Mouse (Mus musculus): ENCODE measurements around the gene Fut2.
A peak's percentile ranks its signal among the peaks of the same experiment; 100 is the strongest.

Gene Fut2

DNA sequence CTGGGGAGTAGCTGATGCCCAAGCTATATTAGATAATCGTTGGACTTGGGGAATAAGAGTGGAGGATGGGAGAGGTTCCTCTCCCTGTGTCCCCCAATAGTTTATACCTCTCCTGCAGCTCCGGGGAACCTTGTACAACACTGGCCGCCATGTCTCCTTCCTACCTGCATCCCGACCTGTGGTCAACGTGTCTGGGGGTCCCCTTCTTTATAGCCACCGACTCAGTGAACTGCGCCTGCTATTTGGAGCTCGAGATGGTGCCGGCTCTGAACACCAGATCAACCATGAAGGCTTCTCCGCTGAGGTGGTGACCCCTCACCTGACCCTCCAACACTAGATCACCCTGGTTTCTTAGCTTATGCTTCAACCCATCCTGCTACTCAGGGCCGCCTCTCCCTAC lies 36.1 kb upstream of the Fut2 start:
- DNase-seq = no peak

DNA sequence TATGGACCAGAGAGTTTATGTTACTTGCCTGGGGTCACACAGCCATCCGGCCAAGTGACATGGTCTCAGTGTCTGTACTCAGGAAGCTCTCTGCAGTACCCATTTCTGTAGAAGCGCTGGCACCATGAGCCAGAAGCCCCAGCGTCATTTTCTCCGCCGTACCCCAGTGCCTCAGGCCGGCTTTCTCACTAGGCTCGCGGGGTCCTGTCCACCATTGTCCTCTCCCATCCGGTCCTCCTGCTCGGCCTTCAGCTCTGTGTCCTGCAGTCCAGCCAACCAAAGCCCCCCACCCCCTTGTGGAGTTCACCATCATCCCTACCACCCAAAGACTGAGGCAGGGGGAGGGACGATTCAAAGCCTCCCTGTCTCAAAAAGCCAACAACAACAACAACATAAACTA lies 35.4 kb upstream of the Fut2 start:
- DNase-seq = no peak

- no peak for DNase-seq
These were observed 34.9 kb upstream of the Fut2 start for GRCm38 (mm10) chr7:45701072-45701471.

DNA sequence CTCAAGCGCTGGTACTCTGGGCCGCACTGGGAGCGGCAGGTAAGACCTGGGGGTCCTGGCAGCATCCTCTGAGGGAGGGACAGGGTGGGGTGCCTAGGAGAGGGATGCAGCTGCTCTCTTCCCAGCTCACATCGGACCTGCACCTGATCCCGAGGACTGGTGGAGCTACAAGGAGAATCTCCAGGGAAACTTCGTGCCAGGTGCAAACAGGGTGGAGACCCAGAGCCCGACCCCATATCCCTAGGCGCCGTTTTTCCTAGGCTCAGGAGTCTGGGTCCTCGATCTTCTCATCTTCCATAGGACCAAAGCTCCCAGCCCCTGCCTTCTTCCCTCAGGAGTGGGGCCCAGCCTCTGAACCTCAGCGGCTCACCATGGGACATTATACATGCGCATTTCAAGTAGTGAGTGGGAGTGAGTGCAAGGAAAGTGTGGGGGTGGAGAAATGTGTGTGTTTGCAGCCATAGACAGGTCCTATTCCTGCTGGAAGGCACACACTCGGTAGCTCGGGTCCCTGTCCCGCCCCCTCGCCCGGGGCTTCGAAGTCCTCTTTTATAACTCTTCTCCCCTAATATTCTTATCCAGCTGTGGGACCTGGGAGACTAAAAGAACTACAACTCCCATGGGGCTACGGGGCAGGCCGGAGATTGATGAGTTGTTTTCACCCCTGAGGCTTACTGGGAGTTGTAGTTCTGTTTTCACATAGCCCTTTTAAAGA lies 34.3 kb upstream of the Fut2 start:
- peak; percentile 64 for DNase-seq

GRCm38 (mm10) chr7:45699523-45700141 lies 33.4 kb upstream of the Fut2 start, which contains the start of gene Car11:
Gene Car11 (plus strand): TSS chr7:45699843.
- peak; percentile 59 for DNase-seq

GRCm38 (mm10) chr7:45697894-45698293 lies 31.7 kb upstream of the Fut2 start:
- no peak for DNase-seq

- DNase-seq = no peak
These were observed 28.9 kb upstream of the Fut2 start for GRCm38 (mm10) chr7:45695098-45695497.

- DNase-seq = no peak
These were observed 27.9 kb upstream of the Fut2 start, which contains the start of gene Sec1 for GRCm38 (mm10) chr7:45693921-45694591. Gene Sec1 (minus strand): TSS chr7:45694402.

- no peak for DNase-seq
These were observed 26.2 kb upstream of the Fut2 start for GRCm38 (mm10) chr7:45692364-45692763.

DNA sequence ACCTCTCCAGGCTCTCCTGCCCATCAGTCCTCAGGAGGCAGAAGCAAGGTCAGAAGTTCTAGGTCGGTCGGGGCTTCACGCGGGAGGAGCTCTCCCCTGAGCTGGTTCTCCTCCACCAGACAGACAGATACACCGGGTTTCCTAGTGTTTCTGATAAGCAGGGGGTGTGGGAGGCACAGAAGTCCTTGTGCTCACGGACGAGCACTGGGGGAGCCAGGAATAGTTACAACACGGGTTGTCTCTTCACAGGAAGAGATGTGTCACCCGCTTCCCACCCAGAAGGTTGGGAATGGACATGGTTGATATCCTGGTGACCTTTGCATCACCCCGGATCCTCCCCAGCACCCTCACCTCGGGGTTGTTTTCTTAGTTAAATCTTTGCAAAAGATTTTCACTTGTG lies 23.6 kb upstream of the Fut2 start:
- DNase-seq = no peak

GRCm38 (mm10) chr7:45689099-45689498 lies 22.9 kb upstream of the Fut2 start:
- no peak for DNase-seq

- DNase-seq = no peak
These were observed 20.6 kb upstream of the Fut2 start for GRCm38 (mm10) chr7:45686841-45687240.

DNA sequence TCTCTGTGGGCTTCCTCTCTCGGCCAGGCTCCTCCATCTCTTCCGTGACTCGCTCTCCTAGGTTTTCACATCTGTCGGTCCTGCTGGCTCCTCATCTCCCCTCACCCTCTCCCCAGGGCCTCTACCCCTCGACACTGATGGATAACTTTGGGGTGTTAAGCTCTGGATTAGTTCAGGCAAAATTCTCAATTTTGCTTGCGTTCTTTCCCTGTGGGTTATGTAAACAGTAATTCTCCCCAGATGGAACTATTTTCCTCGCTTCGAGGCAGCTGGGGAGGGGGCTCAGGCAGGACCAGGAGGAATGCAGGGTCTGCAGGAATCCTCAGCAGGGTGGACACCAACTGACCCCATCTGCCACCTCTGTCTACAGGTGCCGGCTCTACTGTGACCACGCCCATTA lies 19.6 kb upstream of the Fut2 start:
- DNase-seq = no peak

DNA sequence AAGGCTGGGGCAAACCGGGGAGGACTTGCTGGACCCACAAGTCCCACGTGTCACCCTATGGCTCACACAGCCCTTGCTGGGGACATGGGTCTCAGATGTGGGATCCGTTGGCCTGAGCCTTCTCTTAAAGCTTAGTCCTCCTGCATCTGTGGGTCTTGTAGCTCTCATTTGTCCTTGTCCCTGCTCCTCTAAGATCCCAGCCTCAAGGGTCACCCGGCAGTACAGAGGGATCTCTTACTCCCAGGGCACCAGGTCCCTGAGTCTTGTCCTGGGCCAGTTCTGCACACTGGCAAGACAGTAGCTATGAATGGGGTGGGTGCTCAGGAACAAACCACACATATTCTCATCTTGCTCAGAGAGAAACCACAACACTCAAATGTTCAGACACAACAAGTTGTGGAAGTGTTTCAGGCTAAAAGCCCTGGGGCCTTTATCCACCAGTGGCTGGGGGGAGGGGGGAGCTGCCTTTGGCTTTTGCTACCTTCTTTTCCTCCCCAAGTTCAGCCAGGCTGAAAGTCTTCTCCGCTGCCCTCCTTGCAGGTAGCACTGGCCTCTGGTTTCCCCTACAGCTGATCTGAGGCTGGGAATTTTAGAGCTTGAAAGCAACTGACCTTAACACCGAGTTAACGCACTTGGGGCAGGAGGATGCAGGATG lies 17.3 kb upstream of the Fut2 start, which contains the start of gene Ntn5:
Ntn5 (plus strand) TSS at position 627 of the 655 bp plus-strand sequence.
- DNase-seq = no peak

- peak; percentile 93 for DNase-seq
These were observed 16.2 kb upstream of the Fut2 start for GRCm38 (mm10) chr7:45682144-45683126.

- no peak for DNase-seq
These were observed 15.0 kb upstream of the Fut2 start for GRCm38 (mm10) chr7:45681046-45681736.

DNA sequence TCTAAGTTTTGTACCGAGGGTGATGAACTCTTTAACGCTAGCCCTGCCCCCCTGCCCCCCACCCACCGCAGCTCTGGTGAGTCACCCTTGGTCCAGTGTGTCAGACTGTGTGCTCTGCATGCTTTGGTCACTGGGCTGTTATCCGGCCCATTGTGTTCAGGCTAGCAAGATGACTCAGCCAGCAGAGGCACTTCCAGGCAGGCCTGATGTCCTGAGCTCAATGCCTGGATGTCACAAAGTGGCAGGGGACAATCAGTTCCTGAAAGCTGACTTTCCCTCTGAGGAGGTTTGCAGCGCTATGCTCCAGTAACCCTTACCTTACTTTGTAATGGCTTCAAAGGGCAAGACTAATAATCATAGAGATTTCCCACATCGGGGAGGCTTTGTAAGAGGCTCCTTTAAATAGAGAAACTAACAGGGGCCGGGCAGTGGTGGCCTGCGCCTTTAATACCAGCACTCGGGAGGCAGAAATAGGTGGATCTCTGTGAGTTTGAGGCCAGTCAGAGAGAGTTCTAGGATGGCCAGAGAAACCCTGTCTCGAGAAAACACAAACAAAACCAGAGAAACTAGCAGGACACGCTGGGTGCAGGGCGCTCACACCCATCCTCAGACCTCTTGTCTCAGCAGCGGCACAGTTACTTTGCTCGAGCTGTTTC lies 13.9 kb upstream of the Fut2 start:
- DNase-seq = no peak

GRCm38 (mm10) chr7:45678513-45678912 lies 12.3 kb upstream of the Fut2 start:
- DNase-seq = no peak

DNA sequence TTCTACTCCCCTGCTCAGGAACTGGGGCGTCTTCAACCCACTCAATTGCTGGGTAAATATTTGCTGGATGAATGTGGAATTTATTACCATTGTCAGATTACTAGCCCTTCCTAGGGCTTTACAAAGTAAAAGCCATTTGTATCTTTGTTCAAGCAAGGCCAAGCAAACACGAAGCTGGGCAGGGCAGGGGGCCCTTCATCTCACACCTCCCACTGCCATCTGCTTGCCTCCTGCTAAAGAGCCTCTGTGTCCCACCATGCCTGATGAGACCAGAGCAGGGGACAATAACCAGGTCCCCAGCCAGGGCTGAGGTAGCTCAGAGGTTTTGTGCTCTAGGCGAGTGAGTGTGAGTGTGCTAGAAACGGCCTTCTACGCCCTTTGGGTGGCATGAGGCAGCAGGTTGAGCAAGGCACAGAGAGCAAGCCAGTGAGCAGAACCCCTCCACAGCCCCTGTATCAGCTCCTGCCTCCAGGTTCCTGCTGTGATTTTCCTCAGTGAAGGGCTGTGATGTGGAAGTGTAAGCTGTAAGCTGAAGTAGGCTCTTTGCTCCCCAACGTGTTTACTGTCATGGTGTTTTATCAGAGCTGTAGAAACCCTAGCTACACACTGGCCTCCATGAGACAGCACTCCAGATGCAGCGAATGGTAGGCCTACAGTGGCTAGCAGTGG lies 11.6 kb upstream of the Fut2 start:
- no peak for DNase-seq

GRCm38 (mm10) chr7:45668921-45669320 lies 2.7 kb upstream of the Fut2 start:
- no peak for DNase-seq

Measured in right cerebral cortex, postnatal 4 days (tissue).